Mouse (Mus musculus): ENCODE results near the gene Rapgef4. TPM values are rescaled to one million over a fixed set of nuclear protein-coding genes. Genes with fewer than 3 reads are reported as not detected.
A peak's percentile ranks its signal among the peaks of the same experiment; 100 is the strongest.

Gene Rapgef4
- polyA plus RNA-seq, 1 experiment from 2014 or later, result 23.4 TPM

DNA sequence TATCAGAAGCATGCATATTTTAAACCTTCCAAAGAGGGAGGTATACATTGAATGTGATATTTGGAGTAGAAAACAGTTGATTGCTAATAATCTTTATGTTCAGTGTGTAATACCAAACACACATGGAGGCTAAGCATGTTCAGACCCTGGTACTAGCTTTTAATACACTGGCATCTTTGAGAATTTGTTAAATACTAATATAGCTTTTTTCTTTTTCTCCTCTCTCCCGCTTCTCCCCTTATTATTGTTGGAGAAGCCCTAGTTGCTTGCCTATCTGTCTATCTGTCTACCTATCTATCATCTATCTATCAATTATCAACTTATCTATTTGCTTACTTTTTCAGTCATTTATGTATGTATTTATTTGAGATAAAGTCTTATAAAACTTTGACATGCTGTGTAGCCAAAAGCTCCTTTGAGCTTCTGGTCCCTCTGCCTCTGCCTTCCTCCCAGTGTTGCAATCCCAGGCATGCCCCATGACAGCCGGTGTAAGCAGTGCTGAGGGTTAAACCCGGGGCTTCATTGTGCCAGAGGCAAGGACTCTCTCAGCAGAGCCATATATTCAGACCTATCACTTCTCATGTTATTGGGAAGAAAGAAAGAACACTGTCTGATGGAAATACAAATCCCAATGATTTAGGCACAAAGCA is 96.6 kb downstream of the Rapgef4 start:
- Histone ChIP-seq H3K9me3 (ENCODE audit: control insufficient read depth, low read length) (no peaks in the 10 kb centered on the region), H3K4me3 (replicated peaks; ENCODE audit: low read length) (no peak overlapping the region), H3K36me3 (ENCODE audit: control insufficient read depth, insufficient read depth) (no peaks in the 10 kb centered on the region), H3K4me1 (replicated peaks; ENCODE audit: control insufficient read depth, insufficient read depth, low read length) (no peaks in the 10 kb centered on the region), H3K9ac (replicated peaks; ENCODE audit: low read depth, low read length) (no peak overlapping the region), H3K27ac (ENCODE audit: low read length) (no peak overlapping the region), H3K27me3 (replicated peaks; ENCODE audit: control insufficient read depth, insufficient read depth, low read length) (no peaks in the 10 kb centered on the region), H3K4me2 (ENCODE audit: low read length) (no peak overlapping the region)
- ATAC-seq, result no peak
- WGBS, result 81% methylated on average over 3 of the region's 3 CpGs

DNA sequence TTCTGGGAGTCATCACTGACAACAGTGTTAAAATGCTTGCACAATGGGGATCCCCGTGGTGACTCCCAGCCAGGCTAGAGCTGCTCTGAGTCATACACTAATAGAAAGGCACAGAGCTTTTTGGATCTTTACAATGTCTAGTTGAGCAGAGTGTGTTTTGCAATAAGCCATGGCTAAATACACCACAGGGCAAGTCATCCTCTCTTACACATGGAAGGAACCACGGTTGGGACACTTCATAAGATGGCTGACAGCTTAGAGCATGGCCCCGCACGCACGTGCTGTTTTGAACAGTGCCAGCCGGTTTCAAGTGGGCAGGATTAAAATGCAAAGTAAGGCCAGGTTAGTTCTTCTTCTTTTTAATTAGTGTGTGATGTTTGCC is 97.1 kb downstream of the Rapgef4 start:
- ATAC-seq, result no peak
- Histone ChIP-seq H3K9ac (replicated peaks; ENCODE audit: low read depth, low read length) (no peak overlapping the region), H3K4me3 (replicated peaks; ENCODE audit: low read length) (no peak overlapping the region), H3K4me2 (ENCODE audit: low read length) (no peak overlapping the region), H3K36me3 (ENCODE audit: control insufficient read depth, insufficient read depth) (no peaks in the 10 kb centered on the region), H3K27ac (ENCODE audit: low read length) (no peak overlapping the region), H3K27me3 (replicated peaks; ENCODE audit: control insufficient read depth, insufficient read depth, low read length) (no peaks in the 10 kb centered on the region), H3K9me3 (ENCODE audit: control insufficient read depth, low read length) (no peaks in the 10 kb centered on the region), H3K4me1 (replicated peaks; ENCODE audit: control insufficient read depth, insufficient read depth, low read length) (no peaks in the 10 kb centered on the region)
- 54% methylated on average over 6 of the region's 6 CpGs for WGBS

DNA sequence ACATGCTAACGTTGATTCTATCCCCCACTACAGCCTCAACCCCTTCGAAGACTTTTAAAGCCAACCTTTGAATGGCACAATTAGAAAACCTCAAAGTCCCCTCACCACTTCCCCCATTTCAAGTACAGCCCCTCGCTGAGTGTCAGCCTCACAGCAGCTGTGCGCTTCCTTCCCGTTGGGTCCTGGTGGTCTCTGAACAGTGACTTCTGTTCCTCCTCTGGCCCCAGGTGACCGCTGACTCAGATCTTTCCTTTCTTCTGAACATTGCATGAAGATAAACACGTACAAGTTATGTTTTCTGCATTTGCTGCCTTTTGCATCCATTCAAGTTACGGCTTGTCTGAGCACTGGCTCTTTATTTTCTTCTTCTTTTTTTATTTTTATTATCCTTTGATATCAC is 98.1 kb downstream of the Rapgef4 start:
- Histone ChIP-seq H3K4me3 (replicated peaks; ENCODE audit: low read length) (no peak overlapping the region), H3K36me3 (ENCODE audit: control insufficient read depth, insufficient read depth) (no peaks in the 10 kb centered on the region), H3K9ac (replicated peaks; ENCODE audit: low read depth, low read length) (no peak overlapping the region), H3K4me2 (ENCODE audit: low read length) (no peak overlapping the region), H3K27ac (ENCODE audit: low read length) (no peak overlapping the region), H3K4me1 (replicated peaks; ENCODE audit: control insufficient read depth, insufficient read depth, low read length) (no peaks in the 10 kb centered on the region), H3K9me3 (ENCODE audit: control insufficient read depth, low read length) (no peaks in the 10 kb centered on the region), H3K27me3 (replicated peaks; ENCODE audit: control insufficient read depth, insufficient read depth, low read length) (no peaks in the 10 kb centered on the region)
- ATAC-seq, result no peak
- WGBS, result 85% methylated on average over 8 of the region's 8 CpGs

GRCm38 (mm10) chr2:72082846-72083245 is 101.8 kb downstream of the Rapgef4 start:
- Histone ChIP-seq H3K36me3 (ENCODE audit: control insufficient read depth, insufficient read depth) (no peaks in the 10 kb centered on the region), H3K27me3 (replicated peaks; ENCODE audit: control insufficient read depth, insufficient read depth, low read length) (no peaks in the 10 kb centered on the region), H3K4me3 (replicated peaks; ENCODE audit: low read length) (no peak overlapping the region), H3K4me2 (ENCODE audit: low read length) (no peak overlapping the region), H3K27ac (ENCODE audit: low read length) (no peak overlapping the region), H3K9me3 (ENCODE audit: control insufficient read depth, low read length) (no peaks in the 10 kb centered on the region), H3K4me1 (replicated peaks; ENCODE audit: control insufficient read depth, insufficient read depth, low read length) (no peaks in the 10 kb centered on the region), H3K9ac (replicated peaks; ENCODE audit: low read depth, low read length) (no peak overlapping the region)
- no peak for ATAC-seq
- WGBS, result 93% methylated on average over 4 of the region's 4 CpGs

- ATAC-seq, result no peak
- no peaks in the 10 kb centered on the region for H3K9me3 ChIP-seq (ENCODE audit: control insufficient read depth, low read length)
- H3K4me3 ChIP-seq (replicated peaks; ENCODE audit: low read length), result no peak overlapping the region
- H3K4me1 ChIP-seq (replicated peaks; ENCODE audit: control insufficient read depth, insufficient read depth, low read length), result peaks cover 6% of the 10 kb centered on the region
- no peak overlapping the region for H3K9ac ChIP-seq (replicated peaks; ENCODE audit: low read depth, low read length)
- no peak overlapping the region for H3K4me2 ChIP-seq (ENCODE audit: low read length)
- no peaks in the 10 kb centered on the region for H3K27me3 ChIP-seq (replicated peaks; ENCODE audit: control insufficient read depth, insufficient read depth, low read length)
- H3K27ac ChIP-seq (ENCODE audit: low read length), result no peak overlapping the region
- 94% methylated on average over 11 of the region's 11 CpGs for WGBS
- no peaks in the 10 kb centered on the region for H3K36me3 ChIP-seq (ENCODE audit: control insufficient read depth, insufficient read depth)
Measured at GRCm38 (mm10) chr2:72088886-72089285, 107.8 kb downstream of the Rapgef4 start.

- 89% methylated on average over 2 of the region's 2 CpGs for WGBS
- Histone ChIP-seq H3K4me1 (replicated peaks; ENCODE audit: control insufficient read depth, insufficient read depth, low read length) (peaks cover 18% of the 10 kb centered on the region), H3K4me3 (replicated peaks; ENCODE audit: low read length) (no peak overlapping the region)
Measured at GRCm38 (mm10) chr2:72090061-72090460, 109.0 kb downstream of the Rapgef4 start.

DNA sequence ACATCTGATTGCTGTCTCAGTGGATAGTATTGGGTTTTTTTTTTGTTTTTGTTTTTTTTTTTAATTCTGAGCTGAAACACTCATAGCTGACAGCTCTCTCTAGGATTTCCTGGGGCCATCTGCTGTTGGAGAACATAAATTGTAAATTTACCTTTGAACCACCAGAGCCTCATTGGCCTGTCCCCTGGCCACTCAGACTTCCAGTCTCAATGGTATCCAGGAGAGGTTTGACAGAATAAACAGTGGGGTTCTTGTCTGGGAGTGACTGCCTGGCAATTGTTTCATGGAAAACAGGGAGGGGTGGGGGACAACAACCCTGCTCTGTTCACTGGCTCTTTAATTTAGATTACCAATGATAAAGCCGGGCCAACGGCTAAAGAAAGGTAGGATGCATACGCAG is 111.0 kb downstream of the Rapgef4 start:
- no peak overlapping the region for H3K4me3 ChIP-seq (replicated peaks; ENCODE audit: low read length)
- H3K4me1 ChIP-seq (replicated peaks; ENCODE audit: control insufficient read depth, insufficient read depth, low read length), result peaks cover 20% of the 10 kb centered on the region
- H3K36me3 ChIP-seq (ENCODE audit: control insufficient read depth, insufficient read depth), result no peaks in the 10 kb centered on the region
- no peak for ATAC-seq
- WGBS, result 29% methylated on average over 3 of the region's 3 CpGs
- no peak overlapping the region for H3K9ac ChIP-seq (replicated peaks; ENCODE audit: low read depth, low read length)
- H3K4me2 ChIP-seq (ENCODE audit: low read length), result no peak overlapping the region
- H3K27me3 ChIP-seq (replicated peaks; ENCODE audit: control insufficient read depth, insufficient read depth, low read length), result no peaks in the 10 kb centered on the region
- no peaks in the 10 kb centered on the region for H3K9me3 ChIP-seq (ENCODE audit: control insufficient read depth, low read length)
- no peak overlapping the region for H3K27ac ChIP-seq (ENCODE audit: low read length)

More at GRCm38 (mm10) chr2:72090061-72090460, 109.0 kb downstream of the Rapgef4 start:
- Histone ChIP-seq H3K9ac (replicated peaks; ENCODE audit: low read depth, low read length) (no peak overlapping the region), H3K4me2 (ENCODE audit: low read length) (no peak overlapping the region), H3K36me3 (ENCODE audit: control insufficient read depth, insufficient read depth) (no peaks in the 10 kb centered on the region), H3K27ac (ENCODE audit: low read length) (no peak overlapping the region), H3K27me3 (replicated peaks; ENCODE audit: control insufficient read depth, insufficient read depth, low read length) (no peaks in the 10 kb centered on the region), H3K9me3 (ENCODE audit: control insufficient read depth, low read length) (no peaks in the 10 kb centered on the region)
- ATAC-seq, result no peak

DNA sequence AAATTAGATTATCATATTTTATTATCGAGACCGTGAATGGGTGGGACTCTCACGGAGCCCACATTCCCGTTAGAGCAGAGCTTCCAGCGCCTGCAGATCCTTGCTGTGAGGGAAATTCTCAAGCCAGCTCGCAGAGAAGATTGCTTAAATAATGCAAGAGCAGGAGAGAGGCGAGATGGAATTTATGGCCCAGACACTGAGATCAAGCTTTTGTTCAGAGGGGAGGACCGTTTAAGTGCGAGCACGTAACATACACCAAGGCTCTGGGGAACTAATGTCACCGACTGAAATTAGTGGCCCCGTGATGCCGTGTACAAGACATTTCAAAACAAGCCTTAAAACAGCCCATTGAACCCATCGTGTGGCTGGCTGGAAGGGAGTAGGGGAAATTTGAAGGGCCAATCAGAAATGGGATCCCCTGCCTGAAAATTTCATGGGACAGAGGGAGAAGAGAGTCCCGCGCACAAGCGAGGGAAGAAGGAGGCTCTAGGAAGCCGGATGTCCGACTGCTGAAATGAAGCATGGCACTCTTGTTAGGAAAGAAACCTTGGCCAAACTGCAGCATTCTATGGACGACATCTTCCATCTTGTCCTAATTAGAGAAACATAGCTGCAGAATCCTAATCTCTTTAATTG is 112.5 kb downstream of the Rapgef4 start:
- Histone ChIP-seq H3K27ac (ENCODE audit: low read length) (no peak overlapping the region), H3K4me1 (replicated peaks; ENCODE audit: control insufficient read depth, insufficient read depth, low read length) (peaks cover 20% of the 10 kb centered on the region), H3K9me3 (ENCODE audit: control insufficient read depth, low read length) (no peaks in the 10 kb centered on the region), H3K36me3 (ENCODE audit: control insufficient read depth, insufficient read depth) (no peaks in the 10 kb centered on the region), H3K9ac (replicated peaks; ENCODE audit: low read depth, low read length) (no peak overlapping the region), H3K4me3 (replicated peaks; ENCODE audit: low read length) (no peak overlapping the region), H3K27me3 (replicated peaks; ENCODE audit: control insufficient read depth, insufficient read depth, low read length) (no peaks in the 10 kb centered on the region), H3K4me2 (ENCODE audit: low read length) (no peak overlapping the region)
- ATAC-seq, result 0 out of 2 replicates have a peak, but pooled peaks have one; percentile 33
- WGBS, result 67% methylated on average over 20 of the region's 20 CpGs

GRCm38 (mm10) chr2:72094038-72094437 is 113.0 kb downstream of the Rapgef4 start:
- H3K4me3 ChIP-seq (replicated peaks; ENCODE audit: low read length), result no peak overlapping the region

More at GRCm38 (mm10) chr2:72094038-72094437, 113.0 kb downstream of the Rapgef4 start:
- no peak overlapping the region for H3K9ac ChIP-seq (replicated peaks; ENCODE audit: low read depth, low read length)
- no peak overlapping the region for H3K4me2 ChIP-seq (ENCODE audit: low read length)
- ATAC-seq, result no peak
- WGBS, result 76% methylated on average over 8 of the region's 8 CpGs
- H3K9me3 ChIP-seq (ENCODE audit: control insufficient read depth, low read length), result no peaks in the 10 kb centered on the region
- H3K27me3 ChIP-seq (replicated peaks; ENCODE audit: control insufficient read depth, insufficient read depth, low read length), result no peaks in the 10 kb centered on the region
- H3K4me1 ChIP-seq (replicated peaks; ENCODE audit: control insufficient read depth, insufficient read depth, low read length), result peaks cover 20% of the 10 kb centered on the region
- H3K27ac ChIP-seq (ENCODE audit: low read length), result no peak overlapping the region
- no peaks in the 10 kb centered on the region for H3K36me3 ChIP-seq (ENCODE audit: control insufficient read depth, insufficient read depth)

Data from forebrain, embryonic 16.5 days (tissue).